Mouse (Mus musculus): ENCODE data around the gene Duxf3. TPM values are rescaled to one million over a fixed set of nuclear protein-coding genes. Genes with fewer than 3 reads are reported as not detected.
"Not testable (repeated sequence)": the region's sequence is repeated elsewhere in the genome, so short reads cannot be mapped to it uniquely, and the experiment has no call there.

The Duxf3 gene
- total RNA-seq (2021) = not detected
- long read RNA-seq, experiment 1 = 0 reads
- long read RNA-seq, experiment 2 = 0 reads

GRCm38 (mm10) chr10:58232641-58232969 is at the start of gene Duxf3:
Duxf3 (minus strand) TSS chr10:58232675.
- not testable (repeated sequence) for DNase-seq (ENCODE audit: low spot score in 2 of 2)

GRCm38 (mm10) chr10:58282238-58282637 is 49.8 kb upstream of the Duxf3 start:
- no peak for DNase-seq (ENCODE audit: low spot score in 2 of 2)

GRCm38 (mm10) chr10:58258466-58258865 is 26.0 kb upstream of the Duxf3 start:
- DNase-seq (ENCODE audit: low spot score in 2 of 2) = no peak

GRCm38 (mm10) chr10:58255954-58256353 is 23.5 kb upstream of the Duxf3 start:
- DNase-seq (ENCODE audit: low spot score in 2 of 2) = no peak

GRCm38 (mm10) chr10:58255213-58255892 is 22.9 kb upstream of the Duxf3 start, which contains the start of gene Gcc2:
Gcc2 (plus strand) TSS chr10:58255497.
- peak; percentile 93 for DNase-seq (ENCODE audit: low spot score in 2 of 2)

GRCm38 (mm10) chr10:58254635-58255175 is 22.2 kb upstream of the Duxf3 start:
- DNase-seq (ENCODE audit: low spot score in 2 of 2) = no peak

GRCm38 (mm10) chr10:58249535-58249934 is 17.1 kb upstream of the Duxf3 start:
- no peak for DNase-seq (ENCODE audit: low spot score in 2 of 2)

- peak; percentile 51 to 61 for DNase-seq (ENCODE audit: low spot score in 2 of 2)
These were observed 6.7 kb upstream of the Duxf3 start for GRCm38 (mm10) chr10:58238984-58239740.

- no peak for DNase-seq (ENCODE audit: low spot score in 2 of 2)
These were observed 4.1 kb upstream of the Duxf3 start, which contains the start of gene Gm4981 for GRCm38 (mm10) chr10:58236613-58237012. Gm4981 (minus strand) TSS chr10:58236701.

GRCm38 (mm10) chr10:58234985-58235384 is 2.5 kb upstream of the Duxf3 start:
- not testable (repeated sequence) for DNase-seq (ENCODE audit: low spot score in 2 of 2)

- not testable (repeated sequence) for DNase-seq (ENCODE audit: low spot score in 2 of 2)
These were observed 1.3 kb upstream of the Duxf3 start for GRCm38 (mm10) chr10:58233740-58234121.

- not testable (repeated sequence) for DNase-seq (ENCODE audit: low spot score in 2 of 2)
These were observed 722 bp upstream of the Duxf3 start for GRCm38 (mm10) chr10:58233054-58233739.

GRCm38 (mm10) chr10:58231779-58232640 is 465 bp downstream of the Duxf3 start:
- DNase-seq (ENCODE audit: low spot score in 2 of 2) = peak; percentile 71 to 73

GRCm38 (mm10) chr10:58231088-58231487 is 1.4 kb downstream of the Duxf3 start:
- DNase-seq (ENCODE audit: low spot score in 2 of 2) = not testable (repeated sequence)

GRCm38 (mm10) chr10:58230021-58230420 is 2.5 kb downstream of the Duxf3 start:
- DNase-seq (ENCODE audit: low spot score in 2 of 2) = not testable (repeated sequence)

GRCm38 (mm10) chr10:58227798-58228197 is 4.7 kb downstream of the Duxf3 start:
- DNase-seq (ENCODE audit: low spot score in 2 of 2) = not testable (repeated sequence)

GRCm38 (mm10) chr10:58226357-58226756 is 6.1 kb downstream of the Duxf3 start:
- DNase-seq (ENCODE audit: low spot score in 2 of 2) = not testable (repeated sequence)

- DNase-seq (ENCODE audit: low spot score in 2 of 2) = peak in 1 of 2 experiments; percentile 42
These were observed 7.4 kb downstream of the Duxf3 start, which contains the start of gene AW822073 for GRCm38 (mm10) chr10:58224827-58225785. AW822073 (minus strand) TSS chr10:58224930.

All from left cerebral cortex, adult 18-20 months (tissue).